Mouse (Mus musculus): ENCODE results near the gene Acaca.

Acaca gene

GRCm38 (mm10) chr11:84243562-84243961 is 114.1 kb downstream of the Acaca start:
- peak; percentile 7 to 31 for DNase-seq (ENCODE audit: low spot score in 2 of 2)

- DNase-seq (ENCODE audit: low spot score in 2 of 2) = no peak
Measured at GRCm38 (mm10) chr11:84247370-84247769, 117.9 kb downstream of the Acaca start.

DNA sequence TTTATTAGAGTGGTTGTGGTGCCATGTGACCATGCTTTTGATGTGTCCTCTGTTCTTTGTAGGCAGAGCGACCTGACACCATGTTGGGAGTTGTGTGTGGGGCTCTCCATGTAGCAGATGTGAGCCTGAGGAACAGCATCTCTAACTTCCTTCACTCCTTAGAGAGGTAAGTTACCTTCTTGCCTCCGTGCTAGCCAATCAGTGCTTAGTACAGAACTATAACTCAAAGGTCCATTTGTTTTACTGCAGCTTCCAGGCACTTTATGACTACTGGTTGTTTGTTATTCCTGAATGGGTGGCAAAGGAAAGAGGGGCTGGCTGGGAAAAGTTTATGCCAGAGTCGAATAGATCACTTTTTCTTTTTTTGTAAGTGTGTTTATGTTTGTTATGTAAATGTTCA is 121.7 kb downstream of the Acaca start:
- DNase-seq (ENCODE audit: low spot score in 2 of 2) = no peak

- no peak for DNase-seq (ENCODE audit: low spot score in 2 of 2)
Measured at GRCm38 (mm10) chr11:84252425-84252824, 123.0 kb downstream of the Acaca start.

GRCm38 (mm10) chr11:84255879-84256278 is 126.4 kb downstream of the Acaca start:
- no peak for DNase-seq (ENCODE audit: low spot score in 2 of 2)

DNA sequence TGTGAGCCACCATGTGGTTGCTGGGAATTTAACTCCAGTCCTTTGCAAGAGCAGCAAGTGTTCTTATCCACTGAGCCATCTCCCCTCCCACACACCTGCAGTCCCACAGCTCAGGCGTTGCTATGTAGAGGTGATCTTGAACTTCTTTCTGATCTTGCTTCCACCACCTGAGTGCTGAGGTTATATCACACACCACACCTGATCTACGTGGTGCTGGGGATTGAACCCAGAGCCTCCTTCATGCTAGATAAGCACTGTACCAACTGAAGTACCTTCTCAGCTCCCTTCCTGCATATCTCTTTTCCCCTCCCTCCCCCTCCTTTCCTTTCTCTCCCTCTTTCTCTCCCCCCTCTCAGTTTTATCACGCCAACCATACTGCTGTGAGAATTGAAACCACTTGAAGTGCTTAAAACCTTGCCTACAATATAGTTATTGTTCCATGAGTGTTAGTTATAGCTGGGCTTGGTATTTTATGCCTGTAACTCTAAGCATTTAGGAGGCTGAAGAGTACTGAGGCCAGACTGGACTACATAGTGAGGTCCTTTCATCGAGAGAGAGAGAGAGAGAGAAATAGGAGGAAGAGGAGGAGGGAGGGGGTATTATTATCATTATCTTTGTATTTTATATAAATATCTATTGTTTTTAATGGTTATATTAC is 128.7 kb downstream of the Acaca start:
- no peak for DNase-seq (ENCODE audit: low spot score in 2 of 2)

- DNase-seq (ENCODE audit: low spot score in 2 of 2) = no peak
Measured at GRCm38 (mm10) chr11:84264490-84264889, 135.0 kb downstream of the Acaca start.

- DNase-seq (ENCODE audit: low spot score in 2 of 2) = no peak
Measured at GRCm38 (mm10) chr11:84268068-84268467, 138.6 kb downstream of the Acaca start.

GRCm38 (mm10) chr11:84270511-84270910 is 141.0 kb downstream of the Acaca start:
- DNase-seq (ENCODE audit: low spot score in 2 of 2) = no peak

DNA sequence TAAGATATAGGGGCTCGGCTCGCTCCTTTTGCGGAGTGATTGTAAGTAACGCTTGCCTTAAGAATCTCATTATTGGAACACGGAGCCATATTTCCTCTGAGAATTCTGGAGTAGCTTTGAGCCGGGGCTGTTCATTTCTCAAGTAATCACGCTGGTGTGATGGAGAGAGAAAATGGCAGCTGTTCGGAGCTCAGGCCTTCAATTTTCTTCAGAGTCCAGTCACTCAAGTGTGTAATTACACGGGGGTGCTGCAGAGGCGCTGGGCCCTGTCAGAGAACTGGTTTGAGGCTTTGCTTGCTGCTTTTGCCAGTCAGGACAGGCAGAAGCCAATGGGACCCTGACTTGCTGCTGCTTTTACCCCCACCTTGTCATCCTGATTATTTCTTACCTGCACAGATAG is 142.5 kb downstream of the Acaca start:
- DNase-seq (ENCODE audit: low spot score in 2 of 2) = no peak

- DNase-seq (ENCODE audit: low spot score in 2 of 2) = no peak
Measured at GRCm38 (mm10) chr11:84272574-84272973, 143.1 kb downstream of the Acaca start.

GRCm38 (mm10) chr11:84276979-84277378 is 147.5 kb downstream of the Acaca start:
- DNase-seq (ENCODE audit: low spot score in 2 of 2) = no peak

GRCm38 (mm10) chr11:84281280-84281679 is 151.8 kb downstream of the Acaca start:
- DNase-seq (ENCODE audit: low spot score in 2 of 2) = no peak

DNA sequence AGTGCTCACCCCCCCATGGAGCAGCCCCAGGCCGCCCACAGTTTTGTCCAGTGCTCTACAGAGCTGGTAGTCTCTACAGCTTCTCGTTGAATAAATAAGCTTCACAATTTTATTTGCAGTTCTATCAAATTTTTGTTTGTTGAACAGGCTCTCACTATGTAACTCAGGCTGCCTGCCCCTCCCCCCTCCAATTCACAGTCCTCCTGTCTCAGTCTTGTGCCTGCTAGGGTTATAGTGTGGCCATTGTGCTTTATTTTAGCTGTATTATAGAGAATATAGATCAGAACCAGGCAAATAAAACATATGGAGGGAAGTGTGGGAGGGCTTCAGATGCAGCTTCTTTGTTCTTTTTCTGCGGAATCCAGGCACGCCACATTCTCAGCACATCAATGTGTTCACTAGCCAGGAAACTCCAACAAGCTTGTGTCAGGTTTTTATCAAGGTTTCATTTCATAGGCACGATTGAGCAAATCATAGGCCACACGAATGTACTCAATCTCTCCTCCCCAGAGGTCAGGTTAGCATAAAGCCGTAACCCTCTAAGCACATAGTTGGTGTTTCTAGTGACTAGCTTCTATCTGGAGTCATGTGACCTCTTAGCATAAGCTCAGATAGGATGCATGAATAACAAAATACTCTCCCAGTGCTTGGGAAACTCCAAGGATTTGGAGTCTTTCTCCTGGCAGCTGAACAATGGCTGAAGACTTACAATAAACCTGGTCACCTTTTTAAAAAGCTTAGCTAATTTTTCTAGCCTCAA is 153.7 kb downstream of the Acaca start:
- no peak for DNase-seq (ENCODE audit: low spot score in 2 of 2)

GRCm38 (mm10) chr11:84290781-84291180 is 161.3 kb downstream of the Acaca start:
- no peak for DNase-seq (ENCODE audit: low spot score in 2 of 2)

GRCm38 (mm10) chr11:84292532-84292931 is 163.1 kb downstream of the Acaca start:
- DNase-seq (ENCODE audit: low spot score in 2 of 2) = no peak

DNA sequence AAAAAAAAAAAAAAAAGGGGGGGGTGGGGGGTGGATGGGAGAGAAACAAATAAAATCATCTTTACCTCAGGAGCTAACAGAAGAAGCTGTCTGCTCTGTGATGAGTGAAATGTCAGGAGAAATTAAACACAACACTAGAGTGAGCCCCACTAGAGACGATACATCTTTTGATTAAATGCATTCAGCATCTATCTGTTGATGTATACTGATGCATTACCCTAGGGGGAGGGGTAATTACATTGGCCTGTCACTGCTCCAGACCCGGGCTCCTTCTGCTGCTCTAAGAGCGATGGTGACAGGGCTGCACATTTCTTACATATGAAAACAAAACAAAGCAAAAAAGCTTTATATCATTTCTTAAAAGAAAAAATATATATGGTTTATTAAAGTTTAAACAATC is 163.8 kb downstream of the Acaca start:
- no peak for DNase-seq (ENCODE audit: low spot score in 2 of 2)

GRCm38 (mm10) chr11:84296337-84296736 is 166.9 kb downstream of the Acaca start:
- DNase-seq (ENCODE audit: low spot score in 2 of 2) = no peak

GRCm38 (mm10) chr11:84305474-84305873 is 176.0 kb downstream of the Acaca start:
- DNase-seq (ENCODE audit: low spot score in 2 of 2) = no peak

DNA sequence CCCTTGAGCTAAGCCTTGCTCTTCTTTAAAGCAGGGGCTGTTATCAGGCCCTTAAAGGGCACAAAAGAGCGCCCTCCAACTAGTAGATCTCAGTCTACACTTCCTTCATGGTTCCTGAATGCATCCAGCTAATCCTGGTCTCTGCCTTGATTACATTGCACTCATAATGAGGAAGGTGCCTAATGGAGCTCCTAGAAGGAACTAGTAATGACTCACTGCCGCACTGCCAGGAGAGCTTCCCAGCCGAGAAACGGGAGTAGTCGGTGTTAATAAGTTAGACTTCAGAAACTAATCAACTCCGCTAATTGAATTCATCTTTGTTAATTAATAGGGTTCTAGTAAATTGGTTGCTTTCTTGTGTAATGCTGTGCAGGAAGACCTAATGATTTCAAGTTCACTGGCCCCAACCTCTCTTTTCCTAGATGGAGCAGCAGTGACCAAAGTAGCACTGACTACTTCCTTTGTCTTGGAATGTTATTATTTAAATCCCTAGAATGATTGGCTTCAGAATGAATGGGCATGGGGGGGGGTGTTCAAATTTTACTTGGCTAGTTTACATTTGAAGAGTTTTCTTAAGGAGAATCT is 176.8 kb downstream of the Acaca start:
- DNase-seq (ENCODE audit: low spot score in 2 of 2) = no peak

GRCm38 (mm10) chr11:84324032-84324752 is 194.7 kb downstream of the Acaca start:
- no peak for DNase-seq (ENCODE audit: low spot score in 2 of 2)

DNA sequence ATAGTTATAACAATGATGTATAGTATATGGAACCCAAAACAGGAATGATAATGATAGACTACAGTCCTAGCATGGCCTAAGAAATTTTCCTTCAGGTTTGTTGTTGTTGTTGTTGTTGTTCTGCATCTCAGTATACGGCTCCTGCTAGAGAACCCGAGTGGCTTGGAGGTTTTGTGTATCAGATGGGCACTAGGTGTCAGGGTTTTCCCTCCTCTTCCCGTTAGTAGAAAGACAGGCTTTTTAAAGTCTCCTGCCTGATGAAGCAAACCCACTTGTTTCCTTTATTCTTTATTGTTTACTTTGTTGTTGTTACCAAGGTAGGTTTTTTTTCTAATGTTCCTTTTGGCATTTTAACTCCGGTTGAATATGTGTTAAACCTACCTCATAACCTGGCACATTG is 197.6 kb downstream of the Acaca start:
- no peak for DNase-seq (ENCODE audit: low spot score in 2 of 2)

All from frontal cortex, postnatal 14 days (tissue).